Mouse (Mus musculus): Measurements from ENCODE around the gene Kmt2a. TPM values are rescaled to one million over a fixed set of nuclear protein-coding genes. Genes with fewer than 3 reads are reported as not detected.

Gene Kmt2a
- polyA plus RNA-seq (2014; fragmentation: Nextera tagmentation; extraction: Ambion mirVana) = 13.4 and 13.5 TPM in 2 replicates

DNA sequence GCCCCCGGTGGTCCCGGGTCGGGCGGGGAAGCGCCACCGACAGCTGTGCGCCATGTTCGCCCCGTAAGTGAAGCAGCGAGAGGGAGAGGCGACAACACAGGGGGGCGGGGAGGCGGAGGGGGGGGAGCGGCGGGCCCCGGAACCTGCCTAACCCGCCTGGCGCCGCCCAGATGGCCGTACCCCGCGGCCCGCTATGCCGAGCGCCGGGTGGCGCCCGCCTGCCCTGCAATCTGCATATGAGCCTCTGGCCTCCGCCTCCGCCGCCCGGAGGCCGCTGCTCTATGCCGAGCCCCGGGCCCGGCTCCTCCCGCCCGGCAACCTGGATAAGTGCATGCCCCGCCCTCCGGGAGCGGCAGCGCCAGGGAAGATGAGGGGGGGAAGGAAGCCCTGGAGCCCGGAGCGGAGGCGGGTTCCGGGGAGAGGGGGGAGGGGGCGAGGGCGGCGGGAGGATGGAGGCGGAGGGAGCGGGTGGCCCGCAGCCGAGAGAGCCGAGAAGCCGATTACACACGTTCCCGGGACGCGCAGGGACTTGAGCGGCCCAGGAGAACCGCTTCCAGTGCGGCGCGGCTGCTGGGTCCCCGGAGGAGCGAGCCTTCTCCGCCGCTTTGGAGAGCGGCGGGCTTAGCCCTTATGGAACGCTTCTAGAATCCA, at the start of gene Kmt2a:
Gene Kmt2a, minus strand, starts transcription at position 76 of the 651 bp plus-strand sequence.
- peak within 1 kb of the TSS; percentile 97 for H3K4me2 ChIP-seq (ENCODE audit: low read depth)
- no peaks in the 10 kb centered on the region for H3K9me3 ChIP-seq (ENCODE audit: control insufficient read depth, low read length)
- H3K9ac ChIP-seq (ENCODE audit: low read length) = peak within 1 kb of the TSS; percentile 95
- peak within 1 kb of the TSS; percentile 99 for H3K4me3 ChIP-seq (ENCODE audit: low read depth, low read length)
- ATAC-seq (ENCODE audit: insufficient read depth, low FRiP score, low TSS enrichment) = peak; percentile 70
- under 1% methylated on average over 44 of the region's 71 CpGs for whole genome bisulfite sequencing
- H3K36me3 ChIP-seq (ENCODE audit: control insufficient read depth, insufficient read depth, low read length) = no peaks in the 10 kb centered on the region
- H3K27ac ChIP-seq (ENCODE audit: low read depth, low read length) = peak within 1 kb of the TSS; percentile 98
- H3K4me1 ChIP-seq (ENCODE audit: control insufficient read depth, insufficient read depth, low read length) = peaks cover 20% of the 10 kb centered on the region
- H3K27me3 ChIP-seq (ENCODE audit: control insufficient read depth, insufficient read depth, low read length) = no peaks in the 10 kb centered on the region
- peak; percentile 98 for DNase-seq (ENCODE audit: low spot score)

DNA sequence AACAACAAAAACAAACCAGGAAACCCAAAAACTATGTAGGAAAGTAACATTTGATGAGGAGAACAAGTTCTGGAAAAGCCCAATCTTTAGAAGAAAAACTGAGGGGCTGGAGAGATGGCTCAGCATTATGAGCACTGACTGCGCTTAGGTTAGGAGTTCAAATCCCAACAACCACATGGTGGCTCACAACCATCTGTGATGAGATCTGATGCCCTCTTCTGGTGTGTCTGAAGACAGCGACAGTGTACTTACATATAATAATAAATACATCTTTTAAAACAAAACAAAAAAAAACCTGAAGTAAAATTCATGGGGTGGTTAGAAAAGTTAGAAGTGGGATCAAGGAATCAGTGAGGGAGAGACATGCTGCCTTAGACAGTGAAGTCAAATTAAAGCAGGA, 40.4 kb upstream of the Kmt2a start:
- Histone ChIP-seq H3K9me3 (ENCODE audit: control insufficient read depth, low read length) (no peaks in the 10 kb centered on the region), H3K27ac (ENCODE audit: low read depth, low read length) (no peak overlapping the region), H3K4me1 (ENCODE audit: control insufficient read depth, insufficient read depth, low read length) (0 out of 2 replicates have a peak, but pooled peaks cover 2% of the 10 kb centered on the region), H3K27me3 (ENCODE audit: control insufficient read depth, insufficient read depth, low read length) (no peaks in the 10 kb centered on the region), H3K4me3 (ENCODE audit: low read depth, low read length) (peak overlapping the region; percentile 97), H3K36me3 (ENCODE audit: control insufficient read depth, insufficient read depth, low read length) (no peaks in the 10 kb centered on the region), H3K9ac (ENCODE audit: low read length) (peak overlapping the region; percentile 92; the same call in 1 of the 2 replicates), H3K4me2 (ENCODE audit: low read depth) (peak overlapping the region; percentile 89)
- ATAC-seq (ENCODE audit: insufficient read depth, low FRiP score, low TSS enrichment) (no peak), DNase-seq (ENCODE audit: low spot score) (no peak)
- WGBS = 72% methylated on average over 2 of the region's 2 CpGs

DNA sequence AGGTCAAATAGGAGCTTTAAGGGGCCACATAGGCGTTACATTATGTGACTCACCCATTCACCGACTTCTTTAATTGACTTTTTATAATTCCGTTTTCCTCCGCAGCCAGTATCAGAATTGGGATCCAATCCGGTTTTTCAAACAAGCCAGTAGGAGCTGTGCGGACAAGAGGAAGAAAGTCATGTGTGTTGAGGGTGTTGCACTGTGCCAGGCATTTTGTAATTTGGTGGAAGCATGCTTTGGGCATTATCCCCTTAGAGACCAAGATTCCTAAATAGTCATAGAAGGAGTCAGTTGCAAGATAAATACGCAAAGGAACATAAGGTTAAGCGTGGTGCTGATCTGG, 40.0 kb upstream of the Kmt2a start:
- H3K4me3 ChIP-seq (ENCODE audit: low read depth, low read length) = peak overlapping the region; percentile 97
- H3K27ac ChIP-seq (ENCODE audit: low read depth, low read length) = peak overlapping the region; percentile 47; the same call in 1 of the 2 replicates
- H3K4me1 ChIP-seq (ENCODE audit: control insufficient read depth, insufficient read depth, low read length) = 0 out of 2 replicates have a peak, but pooled peaks cover 2% of the 10 kb centered on the region
- DNase-seq (ENCODE audit: low spot score) = no peak
- no peaks in the 10 kb centered on the region for H3K9me3 ChIP-seq (ENCODE audit: control insufficient read depth, low read length)
- peak overlapping the region; percentile 89 for H3K4me2 ChIP-seq (ENCODE audit: low read depth)
- H3K27me3 ChIP-seq (ENCODE audit: control insufficient read depth, insufficient read depth, low read length) = no peaks in the 10 kb centered on the region
- H3K36me3 ChIP-seq (ENCODE audit: control insufficient read depth, insufficient read depth, low read length) = no peaks in the 10 kb centered on the region
- peak overlapping the region; percentile 92 for H3K9ac ChIP-seq (ENCODE audit: low read length)
- 1% methylated on average over 8 of the region's 8 CpGs for WGBS
- peak; percentile 79 for ATAC-seq (ENCODE audit: insufficient read depth, low FRiP score, low TSS enrichment)

DNA sequence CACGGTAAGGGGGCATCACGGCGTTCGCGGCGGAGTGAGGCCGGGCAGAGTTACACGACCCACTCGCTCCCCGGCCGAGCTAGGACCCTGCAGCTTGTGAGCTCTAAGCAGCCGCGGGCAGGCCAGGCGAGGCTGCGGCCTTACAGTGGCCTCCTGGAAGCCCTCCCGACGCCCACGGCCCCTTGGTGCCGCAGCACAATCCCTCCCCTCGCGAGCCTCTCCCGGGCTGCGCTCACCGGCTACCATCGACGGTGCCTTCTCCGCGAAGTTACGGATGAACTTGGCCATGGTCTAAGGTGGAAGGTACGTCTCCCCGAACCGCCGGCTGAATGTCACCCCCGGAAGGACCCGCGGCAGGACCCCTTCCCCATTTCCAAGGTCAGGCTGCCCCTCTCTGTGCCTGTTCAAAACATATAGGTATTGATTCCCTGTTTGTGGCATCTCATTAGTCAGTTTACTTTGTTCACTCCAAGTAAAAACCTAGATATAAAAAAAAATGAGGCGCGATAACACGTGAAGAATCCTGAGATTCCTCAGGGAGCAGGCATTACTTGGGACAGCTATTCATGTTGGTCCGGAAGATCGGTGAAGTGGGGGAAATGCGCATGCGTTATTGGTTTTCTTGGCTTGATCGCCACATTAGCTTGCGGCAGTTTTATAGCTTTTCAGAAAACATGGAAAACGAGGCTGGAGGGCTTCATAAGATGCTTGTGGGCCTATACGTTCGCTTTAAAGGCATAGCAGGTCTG, 39.5 kb upstream of the Kmt2a start, which contains the start of gene Atp5l:
Gene Atp5l, minus strand, starts transcription at position 369 of the 749 bp plus-strand sequence.
- H3K27me3 ChIP-seq (ENCODE audit: control insufficient read depth, insufficient read depth, low read length) = no peaks in the 10 kb centered on the region
- H3K4me1 ChIP-seq (ENCODE audit: control insufficient read depth, insufficient read depth, low read length) = 0 out of 2 replicates have a peak, but pooled peaks cover 2% of the 10 kb centered on the region
- peak within 1 kb of the TSS; percentile 97 for H3K4me3 ChIP-seq (ENCODE audit: low read depth, low read length)
- H3K9me3 ChIP-seq (ENCODE audit: control insufficient read depth, low read length) = no peaks in the 10 kb centered on the region
- H3K9ac ChIP-seq (ENCODE audit: low read length) = peak within 1 kb of the TSS; percentile 92
- H3K27ac ChIP-seq (ENCODE audit: low read depth, low read length) = peak within 1 kb of the TSS; percentile 56; the same call in 1 of the 2 replicates
- DNase-seq (ENCODE audit: low spot score) (peak; percentile 89), ATAC-seq (ENCODE audit: insufficient read depth, low FRiP score, low TSS enrichment) (peak; percentile 82)
- under 1% methylated on average over 44 of the region's 48 CpGs for WGBS
- peak within 1 kb of the TSS; percentile 89 for H3K4me2 ChIP-seq (ENCODE audit: low read depth)
- H3K36me3 ChIP-seq (ENCODE audit: control insufficient read depth, insufficient read depth, low read length) = no peaks in the 10 kb centered on the region

DNA sequence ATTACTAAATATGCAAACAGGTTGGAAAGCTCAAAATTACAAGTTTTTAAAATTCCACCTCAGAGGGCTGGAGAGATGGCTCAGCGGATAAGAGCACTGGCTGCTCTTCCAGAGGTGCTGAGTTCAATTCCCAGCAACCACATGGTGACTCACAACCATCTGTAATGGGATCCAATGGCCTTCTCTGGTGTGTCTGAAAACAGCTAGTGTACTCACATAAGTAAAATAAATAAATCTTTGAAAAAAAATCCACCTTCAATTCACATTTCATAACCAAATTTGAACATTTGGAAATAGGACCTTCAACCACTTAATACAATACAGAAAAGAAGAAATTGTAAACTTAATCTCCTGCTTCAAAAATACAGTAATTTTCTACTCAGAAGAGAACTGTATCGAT, 38.5 kb upstream of the Kmt2a start:
- Histone ChIP-seq H3K36me3 (ENCODE audit: control insufficient read depth, insufficient read depth, low read length) (no peaks in the 10 kb centered on the region), H3K4me1 (ENCODE audit: control insufficient read depth, insufficient read depth, low read length) (0 out of 2 replicates have a peak, but pooled peaks cover 2% of the 10 kb centered on the region), H3K4me3 (ENCODE audit: low read depth, low read length) (peak overlapping the region; percentile 97), H3K9ac (ENCODE audit: low read length) (peak overlapping the region; percentile 92), H3K27me3 (ENCODE audit: control insufficient read depth, insufficient read depth, low read length) (no peaks in the 10 kb centered on the region), H3K27ac (ENCODE audit: low read depth, low read length) (no peak overlapping the region), H3K4me2 (ENCODE audit: low read depth) (peak overlapping the region; percentile 89), H3K9me3 (ENCODE audit: control insufficient read depth, low read length) (no peaks in the 10 kb centered on the region)
- 43% methylated on average over 2 of the region's 2 CpGs for WGBS
- ATAC-seq (ENCODE audit: insufficient read depth, low FRiP score, low TSS enrichment) (no peak), DNase-seq (ENCODE audit: low spot score) (no peak)

DNA sequence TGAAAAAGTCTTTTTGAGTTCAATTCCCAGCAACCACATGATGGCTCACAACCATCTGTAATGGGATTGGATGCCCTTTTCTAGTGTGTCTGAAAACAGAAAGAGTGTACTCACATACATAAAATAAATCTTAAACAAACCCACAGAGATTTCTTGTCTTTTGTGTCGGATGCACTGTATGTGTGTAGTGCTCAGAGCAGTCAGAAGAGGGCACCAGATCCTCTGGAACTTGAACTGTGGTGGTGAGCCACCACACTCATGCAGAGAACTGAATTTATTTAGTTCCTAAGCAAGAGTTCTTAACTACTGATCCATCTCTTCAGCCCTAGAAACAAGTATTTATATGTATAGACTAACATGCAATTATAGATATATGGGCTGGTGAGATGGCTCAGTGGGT, 35.1 kb upstream of the Kmt2a start:
- H3K9me3 ChIP-seq (ENCODE audit: control insufficient read depth, low read length) = no peaks in the 10 kb centered on the region
- peak; percentile 24 for DNase-seq (ENCODE audit: low spot score)
- 0 out of 2 replicates have a peak, but pooled peaks cover 2% of the 10 kb centered on the region for H3K4me1 ChIP-seq (ENCODE audit: control insufficient read depth, insufficient read depth, low read length)
- H3K4me3 ChIP-seq (ENCODE audit: low read depth, low read length) = no peak overlapping the region
- H3K9ac ChIP-seq (ENCODE audit: low read length) = no peak overlapping the region
- 67% methylated on average over 1 of the region's 1 CpGs for WGBS
- H3K27me3 ChIP-seq (ENCODE audit: control insufficient read depth, insufficient read depth, low read length) = no peaks in the 10 kb centered on the region
- H3K27ac ChIP-seq (ENCODE audit: low read depth, low read length) = no peak overlapping the region
- H3K4me2 ChIP-seq (ENCODE audit: low read depth) = no peak overlapping the region
- no peak for ATAC-seq (ENCODE audit: insufficient read depth, low FRiP score, low TSS enrichment)
- peaks cover 2% of the 10 kb centered on the region; the same call in 1 of the 2 replicates for H3K36me3 ChIP-seq (ENCODE audit: control insufficient read depth, insufficient read depth, low read length)

DNA sequence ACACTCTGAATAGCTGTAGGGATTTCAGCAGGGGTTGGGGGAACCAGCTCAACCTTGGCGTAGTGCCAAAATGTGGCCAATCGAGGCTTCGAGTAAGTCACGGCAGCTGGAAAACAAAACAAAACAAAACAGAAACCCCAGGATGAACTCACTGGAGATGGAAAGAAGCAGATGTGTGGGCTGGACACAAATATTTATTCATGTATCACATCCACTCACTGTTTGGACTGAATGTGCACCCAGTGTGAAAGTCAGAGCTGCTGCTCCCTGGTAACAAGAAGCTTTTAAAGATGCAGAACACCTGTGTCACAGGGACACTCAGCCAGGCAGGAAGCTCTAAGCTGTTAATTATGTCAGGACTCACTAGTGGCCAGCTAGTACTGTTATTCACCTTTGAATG, 33.6 kb upstream of the Kmt2a start:
- 60% methylated on average over 4 of the region's 4 CpGs for WGBS

DNA sequence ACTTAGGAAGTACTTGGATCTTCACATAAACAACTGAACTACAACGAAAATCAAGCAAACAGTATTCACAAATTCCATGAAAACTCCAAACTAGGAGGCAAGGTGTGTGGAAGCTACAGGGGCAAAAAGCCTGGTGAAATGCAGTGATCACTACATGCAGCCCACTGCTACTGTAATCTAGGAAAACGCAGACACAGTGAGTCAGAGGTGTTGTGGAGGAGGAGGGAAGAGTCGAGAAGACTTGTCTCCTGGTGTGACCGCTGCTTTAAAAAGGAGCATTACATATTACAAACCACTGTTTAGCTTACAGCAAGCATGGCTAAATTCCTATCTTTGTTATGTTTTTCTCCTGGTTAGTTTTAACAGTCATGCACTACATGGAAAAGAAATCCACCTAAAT, 30.3 kb upstream of the Kmt2a start:
- ATAC-seq (ENCODE audit: insufficient read depth, low FRiP score, low TSS enrichment) = no peak
- Histone ChIP-seq H3K4me1 (ENCODE audit: control insufficient read depth, insufficient read depth, low read length) (no peaks in the 10 kb centered on the region), H3K27me3 (ENCODE audit: control insufficient read depth, insufficient read depth, low read length) (no peaks in the 10 kb centered on the region), H3K9ac (ENCODE audit: low read length) (no peak overlapping the region), H3K9me3 (ENCODE audit: control insufficient read depth, low read length) (no peaks in the 10 kb centered on the region), H3K4me2 (ENCODE audit: low read depth) (no peak overlapping the region), H3K4me3 (ENCODE audit: low read depth, low read length) (no peak overlapping the region), H3K36me3 (ENCODE audit: control insufficient read depth, insufficient read depth, low read length) (peaks cover 2% of the 10 kb centered on the region; the same call in 1 of the 2 replicates), H3K27ac (ENCODE audit: low read depth, low read length) (no peak overlapping the region)
- 89% methylated on average over 4 of the region's 4 CpGs for WGBS
- no peak for DNase-seq (ENCODE audit: low spot score)

More for the DNA sequence above, 33.6 kb upstream of the Kmt2a start:
- Histone ChIP-seq H3K4me3 (ENCODE audit: low read depth, low read length) (no peak overlapping the region), H3K4me1 (ENCODE audit: control insufficient read depth, insufficient read depth, low read length) (0 out of 2 replicates have a peak, but pooled peaks cover 2% of the 10 kb centered on the region), H3K27ac (ENCODE audit: low read depth, low read length) (no peak overlapping the region), H3K9ac (ENCODE audit: low read length) (no peak overlapping the region), H3K9me3 (ENCODE audit: control insufficient read depth, low read length) (no peaks in the 10 kb centered on the region), H3K36me3 (ENCODE audit: control insufficient read depth, insufficient read depth, low read length) (peaks cover 2% of the 10 kb centered on the region; the same call in 1 of the 2 replicates), H3K27me3 (ENCODE audit: control insufficient read depth, insufficient read depth, low read length) (no peaks in the 10 kb centered on the region), H3K4me2 (ENCODE audit: low read depth) (no peak overlapping the region)
- no peak for DNase-seq (ENCODE audit: low spot score)
- ATAC-seq (ENCODE audit: insufficient read depth, low FRiP score, low TSS enrichment) = no peak
